Mouse (Mus musculus) MEL (cell line): ENCODE results near the gene Cald1. TPM values are rescaled to one million over a fixed set of nuclear protein-coding genes. Genes with fewer than 3 reads are reported as not detected.

Experiments
- DNase-seq: peaks from one replicate; pipeline ENCODE4 v3.0.0; 2011; ENCODE audit warnings: low read depth, low spot score
- H3K27ac ChIP-seq: 2 replicates; pipeline ENCODE4 v1.5.1; 2012; ENCODE audit warnings: low read depth, mild to moderate bottlenecking, control low read depth, low read length, moderate library complexity; ENCODE audit not compliant: control insufficient read depth
- H3K27me3 ChIP-seq, 2 experiments: fragments of 150-350 bp in 1 of 2; sonication (generic) in 1 of 2; 2 replicates each; pipeline ENCODE4 v1.6.1; 2012; ENCODE audit warnings: low read length in 2 of 2, mild to moderate bottlenecking in 2 of 2, improper control_type of control experiment in 1 of 2, moderate library complexity in 1 of 2; ENCODE audit not compliant: insufficient read depth in 2 of 2, control insufficient read depth in 1 of 2
- H3K36me3 ChIP-seq, 2 experiments: 2 replicates each; pipeline ENCODE4 v1.6.1; 2012 to 2014; ENCODE audit warnings: low read length in 2 of 2, improper control_type of control experiment in 1 of 2, inconsistent platforms in 1 of 2, mild to moderate bottlenecking in 1 of 2; ENCODE audit not compliant: insufficient read depth in 2 of 2, control insufficient read depth in 1 of 2
- H3K4me1 ChIP-seq, 2 experiments: fragments of 150-350 bp in 1 of 2; sonication (generic) in 1 of 2; 2 replicates each; pipeline ENCODE4 v1.6.1; 2012; ENCODE audit warnings: low read length in 2 of 2, improper control_type of control experiment in 1 of 2, mild to moderate bottlenecking in 1 of 2; ENCODE audit not compliant: insufficient read depth in 2 of 2, control insufficient read depth in 1 of 2
- H3K4me3 ChIP-seq, 2 experiments: fragments of 150-350 bp in 1 of 2; sonication (generic) in 1 of 2; 2 replicates each; pipeline ENCODE4 v1.5.1; 2012; ENCODE audit warnings: low read depth in 2 of 2, low read length in 2 of 2, mild to moderate bottlenecking in 2 of 2, moderate library complexity in 2 of 2, control low read depth in 1 of 2, improper control_type of control experiment in 1 of 2; ENCODE audit not compliant: control insufficient read depth in 1 of 2, insufficient read depth in 1 of 2
- H3K79me2 ChIP-seq: 2 replicates; pipeline ENCODE4 v1.6.1; 2012; ENCODE audit warnings: mild to moderate bottlenecking, low read length, moderate library complexity; ENCODE audit not compliant: control insufficient read depth, poor library complexity, insufficient read depth
- H3K9ac ChIP-seq: 2 replicates; pipeline ENCODE4 v1.6.1; 2012; ENCODE audit warnings: low read depth, mild to moderate bottlenecking, control low read depth, low read length, moderate library complexity; ENCODE audit not compliant: control insufficient read depth, poor library complexity, severe bottlenecking
- H3K9me3 ChIP-seq: fragments of 150-350 bp; sonication (generic); replicated peaks from 2 replicates; pipeline ENCODE4 v1.6.1; 2012; ENCODE audit warnings: mild to moderate bottlenecking, low read length, improper control_type of control experiment, moderate library complexity; ENCODE audit not compliant: insufficient read depth
- BHLHE40 ChIP-seq: IDR thresholded peaks from 2 replicates; pipeline ENCODE4 v1.6.1; 2012; ENCODE audit warnings: low read depth, mild to moderate bottlenecking, inconsistent platforms, low read length, improper control_type of control experiment, borderline replicate concordance
- ETS1 ChIP-seq: IDR thresholded peaks from 2 replicates; pipeline ENCODE4 v1.6.1; 2012; ENCODE audit warnings: low read depth, mild to moderate bottlenecking, inconsistent platforms, low read length, improper control_type of control experiment, moderate library complexity
- GABPA ChIP-seq: IDR thresholded peaks from 2 replicates; pipeline ENCODE4 v1.6.1; 2012; ENCODE audit warnings: low read depth, mild to moderate bottlenecking, inconsistent platforms, low read length, improper control_type of control experiment, moderate library complexity
- JUND ChIP-seq: IDR thresholded peaks from 2 replicates; pipeline ENCODE4 v1.6.1; 2011; ENCODE audit warnings: low read depth, mild to moderate bottlenecking, improper control_type of control experiment, low read length
- KAT2A ChIP-seq: conservative IDR thresholded peaks from 2 replicates; pipeline ENCODE4 v1.6.1; 2012; ENCODE audit warnings: low read depth, low read length, improper control_type of control experiment, inconsistent platforms
- MAFK ChIP-seq: IDR thresholded peaks from 2 replicates; pipeline ENCODE4 v1.6.1; 2011; ENCODE audit warnings: low read depth, mild to moderate bottlenecking, low read length, improper control_type of control experiment, borderline replicate concordance
- MAX ChIP-seq: IDR thresholded peaks from 2 replicates; pipeline ENCODE4 v1.6.1; 2011; ENCODE audit warnings: low read length, improper control_type of control experiment
- MEF2A ChIP-seq: IDR thresholded peaks from 2 replicates; pipeline ENCODE4 v1.6.1; 2014; ENCODE audit warnings: low read depth, mild to moderate bottlenecking, inconsistent platforms, low read length, improper control_type of control experiment; ENCODE audit not compliant: poor library complexity, insufficient replicate concordance, severe bottlenecking; ENCODE audit errors: extremely low read depth
- MXI1 ChIP-seq: IDR thresholded peaks from 2 replicates; pipeline ENCODE4 v1.6.1; 2011; ENCODE audit warnings: mild to moderate bottlenecking, low read depth, low read length, improper control_type of control experiment
- MYB ChIP-seq: IDR thresholded peaks from 2 replicates; pipeline ENCODE4 v1.6.1; 2011; ENCODE audit warnings: mild to moderate bottlenecking, low read depth, low read length, improper control_type of control experiment
- MYC ChIP-seq: IDR thresholded peaks from 2 replicates; pipeline ENCODE4 v1.6.1; 2011; ENCODE audit warnings: low read depth, mild to moderate bottlenecking, low read length, improper control_type of control experiment, moderate library complexity
- NRF1 ChIP-seq: IDR thresholded peaks from 2 replicates; pipeline ENCODE4 v1.6.1; 2014; ENCODE audit warnings: low read depth, mild to moderate bottlenecking, inconsistent platforms, low read length, improper control_type of control experiment, moderate library complexity; ENCODE audit not compliant: poor library complexity, insufficient read depth, severe bottlenecking
- POLR2AphosphoS2 ChIP-seq: IDR thresholded peaks from 2 replicates; pipeline ENCODE4 v1.6.1; 2011; ENCODE audit warnings: low read length, improper control_type of control experiment
- SIN3A ChIP-seq: IDR thresholded peaks from 2 replicates; pipeline ENCODE4 v1.6.1; 2012; ENCODE audit warnings: low read length, improper control_type of control experiment, inconsistent platforms
- SMC3 ChIP-seq: IDR thresholded peaks from 2 replicates; pipeline ENCODE4 v1.6.1; 2011; ENCODE audit warnings: low read depth, low read length, improper control_type of control experiment
- TBP ChIP-seq: IDR thresholded peaks from 2 replicates; pipeline ENCODE4 v1.8.0; 2011; ENCODE audit warnings: low read depth, low read length, improper control_type of control experiment
- UBTF ChIP-seq: IDR thresholded peaks from 2 replicates; pipeline ENCODE4 v1.6.1; 2012; ENCODE audit warnings: low read depth, mild to moderate bottlenecking, inconsistent platforms, low read length, improper control_type of control experiment, moderate library complexity, borderline replicate concordance; ENCODE audit not compliant: insufficient read depth
- USF1 ChIP-seq: IDR thresholded peaks from 2 replicates; pipeline ENCODE4 v1.6.1; 2014; ENCODE audit warnings: low read depth, mild to moderate bottlenecking, inconsistent platforms, low read length, improper control_type of control experiment, moderate library complexity
- USF2 ChIP-seq, 2 experiments: IDR thresholded peaks; 2 replicates each; pipeline ENCODE4 v1.6.1; 2011 to 2012; ENCODE audit warnings: improper control_type of control experiment in 2 of 2, low read length in 2 of 2, borderline replicate concordance in 1 of 2, inconsistent platforms in 1 of 2, low read depth in 1 of 2, mild to moderate bottlenecking in 1 of 2; ENCODE audit not compliant: insufficient read depth in 1 of 2
- ZKSCAN1 ChIP-seq: IDR thresholded peaks from 2 replicates; pipeline ENCODE4 v1.6.1; 2012; ENCODE audit warnings: low read depth, mild to moderate bottlenecking, inconsistent platforms, low read length, improper control_type of control experiment, moderate library complexity
- ZNF384 ChIP-seq: IDR thresholded peaks from 2 replicates; pipeline ENCODE4 v1.6.1; 2012; ENCODE audit warnings: low read depth, mild to moderate bottlenecking, inconsistent platforms, low read length, improper control_type of control experiment
- polyA plus RNA-seq, 2 experiments: library from polyadenylated mRNA; stranded (reverse) in 1 of 2; unstranded in 1 of 2; fragments of >175 nt in 1 of 2; fragments of >200 nt in 1 of 2; gene quantifications; 2 replicates each; pipeline versions ENCODE4 v1.2.1 to v1.2.4; 2012; ENCODE audit warnings: low replicate concordance in 2 of 2, low read depth in 1 of 2; ENCODE audit not compliant: insufficient read length in 2 of 2, insufficient read depth in 1 of 2, missing spikeins in 1 of 2
- total RNA-seq: library from RNA; depleted of rRNA; stranded (reverse); fragments of 300-350 nt; gene quantifications from 2 replicates; pipeline ENCODE4 v1.2.3, GENCODE M21; 2012

The Cald1 gene
- total and polyA plus RNA-seq, 3 experiments, result not detected

- H3K27ac ChIP-seq, result peak overlapping the region; percentile 59
- H3K9ac ChIP-seq, result peak overlapping the region; percentile 72
- peaks cover 5 to 15% of the 10 kb centered on the region in 2 experiments for H3K27me3 ChIP-seq
- DNase-seq, result no peak
- H3K36me3 ChIP-seq, result no peaks in the 10 kb centered on the region
- H3K4me1 ChIP-seq, result no peaks in the 10 kb centered on the region
- H3K9me3 ChIP-seq, result no peaks in the 10 kb centered on the region
- H3K4me3 ChIP-seq, result peak overlapping the region; percentile 40 to 47; a peak in 3 of 4 replicates
- no peak for TF ChIP-seq SMC3
- no peak for TF ChIP-seq NRF1
- TF ChIP-seq ZNF384, result no peak
- TF ChIP-seq MYC, result no peak
- TF ChIP-seq JUND, result no peak
- no peak for TF ChIP-seq UBTF
- no peak for TF ChIP-seq GABPA
- no peaks in the 10 kb centered on the region; the same call in 1 of the 2 replicates for H3K79me2 ChIP-seq
Observed at GRCm38 (mm10) chr6:34780943-34781289, 182.6 kb downstream of the Cald1 start.

- no peak overlapping the region for H3K27ac ChIP-seq
- H3K36me3 ChIP-seq, result no peaks in the 10 kb centered on the region
- no peak overlapping the region for H3K9ac ChIP-seq
- no peaks in the 10 kb centered on the region for H3K9me3 ChIP-seq
- DNase-seq, result no peak
- H3K4me1 ChIP-seq, result no peaks in the 10 kb centered on the region
- no peaks in the 10 kb centered on the region; the same call in 1 of the 2 replicates for H3K79me2 ChIP-seq
- H3K4me3 ChIP-seq, result no peak overlapping the region
- TF ChIP-seq TBP (no peak), ETS1 (no peak), JUND (no peak), SIN3A (no peak), USF2 (IDR thresholded peaks at IDR 0.05; ENCODE audit: borderline replicate concordance in 1 of 2, insufficient read depth in 1 of 2, low read depth in 1 of 2, low read length in 2 of 2) (no peak), MAFK (no peak), BHLHE40 (no peak), MEF2A (no peak), MYB (no peak), KAT2A (no peak), ZKSCAN1 (no peak), POLR2AphosphoS2 (no peak), MXI1 (no peak), USF1 (no peak), MAX (no peak)
- H3K27me3 ChIP-seq, result peaks cover 5 to 15% of the 10 kb centered on the region in 2 experiments
Observed at GRCm38 (mm10) chr6:34782493-34782892, 184.2 kb downstream of the Cald1 start.
